Mouse (Mus musculus) forebrain, postnatal 0 days (tissue): ENCODE measurements around the gene Gcdh. TPM values are rescaled to one million over a fixed set of nuclear protein-coding genes. Genes with fewer than 3 reads are reported as not detected.
A peak's percentile ranks its signal among the peaks of the same experiment; 100 is the strongest.

ENCODE experiments used
- ATAC-seq: fragments of 200-750 bp; cut with Nextera tagmentation; 2 replicates; pipeline ENCODE4 v1.8.0; 2017; ENCODE audit warnings: mild to moderate bottlenecking, moderate library complexity
- DNase-seq: peaks from one replicate; pipeline ENCODE4 v3.0.0-alpha.2; 2015
- H3K27ac ChIP-seq: fragments of 300-500 bp; sonication (generic); 2 replicates; pipeline ENCODE4 v1.5.1; 2014; ENCODE audit warnings: low read depth, mild to moderate bottlenecking, antibody characterized with exemption, low read length, moderate library complexity, mixed read lengths
- H3K27me3 ChIP-seq: fragments of 300-500 bp; sonication (generic); 2 replicates; pipeline ENCODE4 v1.6.1; 2014; ENCODE audit warnings: mild to moderate bottlenecking, low read length, mixed read lengths; ENCODE audit not compliant: insufficient read depth
- H3K36me3 ChIP-seq: fragments of 300-500 bp; sonication (generic); 2 replicates; pipeline ENCODE4 v1.6.1; 2014; ENCODE audit warnings: mild to moderate bottlenecking, moderate library complexity; ENCODE audit not compliant: insufficient read depth
- H3K4me1 ChIP-seq: fragments of 300-500 bp; sonication (generic); 2 replicates; pipeline ENCODE4 v1.6.1; 2014; ENCODE audit warnings: antibody characterized with exemption; ENCODE audit not compliant: insufficient read depth
- H3K4me2 ChIP-seq: fragments of 300-500 bp; sonication (generic); 2 replicates; pipeline ENCODE4 v1.6.1; 2014; ENCODE audit warnings: low read depth, mild to moderate bottlenecking, moderate library complexity
- H3K4me3 ChIP-seq: fragments of 300-500 bp; sonication (generic); 2 replicates; pipeline ENCODE4 v1.5.1; 2014; ENCODE audit warnings: low read depth, low read length, mixed read lengths
- H3K9ac ChIP-seq: fragments of 300-500 bp; sonication (generic); 2 replicates; pipeline ENCODE4 v1.6.1; 2014; ENCODE audit warnings: mild to moderate bottlenecking
- H3K9me3 ChIP-seq: fragments of 300-500 bp; sonication (generic); 2 replicates; pipeline ENCODE4 v1.6.1; 2016; ENCODE audit warnings: low read length
- CTCF ChIP-seq: sonication (generic); IDR thresholded peaks from 2 replicates; pipeline ENCODE4 v1.5.1; 2016; ENCODE audit warnings: antibody characterized with exemption, control low read depth, low read depth
- WGBS: fragments of 180-500 bp; shearing (Covaris S2); extraction: QIAGEN DNeasy Blood & Tissue Kit; methylation state at CpG from one replicate; pipeline ENCODE4 v1.1.7; 2014; 5-methylcytosine and 5-hydroxymethylcytosine counted together
- polyA plus RNA-seq: library from polyadenylated mRNA; unstranded; fragments of >200 nt; fragmentation: Nextera tagmentation; extraction: Ambion mirVana; gene quantifications from 2 replicates; pipeline ENCODE4 v1.2.1, GENCODE M21; 2015
- total RNA-seq: library from RNA; depleted of rRNA; stranded (reverse); fragments of >200 nt; gene quantifications from 2 replicates; pipeline ENCODE4 v1.2.3, GENCODE M21; 2014

The Gcdh gene
- total and polyA plus RNA-seq, 2 experiments from 2014 or later, result 27.5 to 28.9 TPM

DNA sequence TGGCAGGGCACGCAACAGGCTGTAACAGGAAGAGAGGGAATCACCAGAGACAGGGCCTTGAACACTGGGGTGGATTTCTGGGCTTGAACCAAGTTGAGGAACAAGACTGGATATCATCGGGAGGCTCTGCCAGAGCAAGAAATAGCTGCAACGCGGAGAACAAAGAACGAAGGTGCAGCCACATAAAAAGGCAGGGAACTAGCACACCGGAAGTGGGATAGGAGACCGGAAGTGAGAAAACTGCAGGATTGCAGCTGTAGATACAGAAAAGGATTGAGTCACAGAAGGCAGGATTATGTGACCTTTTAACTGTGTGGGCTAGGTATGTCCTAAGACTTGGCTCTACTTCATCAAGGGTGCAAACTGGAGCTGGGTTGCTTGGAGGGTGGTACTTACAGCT is 10.6 kb upstream of the Gcdh start:
- ATAC-seq (no peak), DNase-seq (no peak)
- H3K4me3 ChIP-seq, result no peak overlapping the region
- H3K4me2 ChIP-seq, result no peak overlapping the region
- no peaks in the 10 kb centered on the region; the same call in 1 of the 2 replicates for H3K27me3 ChIP-seq
- no peak overlapping the region for H3K27ac ChIP-seq
- H3K4me1 ChIP-seq, result peaks cover 5% of the 10 kb centered on the region; the same call in 1 of the 2 replicates
- no peaks in the 10 kb centered on the region; the same call in 1 of the 2 replicates for H3K36me3 ChIP-seq
- 90% methylated on average over 7 of the region's 7 CpGs for WGBS
- no peak for TF ChIP-seq CTCF
- H3K9ac ChIP-seq, result no peak overlapping the region
- H3K9me3 ChIP-seq, result no peaks in the 10 kb centered on the region

DNA sequence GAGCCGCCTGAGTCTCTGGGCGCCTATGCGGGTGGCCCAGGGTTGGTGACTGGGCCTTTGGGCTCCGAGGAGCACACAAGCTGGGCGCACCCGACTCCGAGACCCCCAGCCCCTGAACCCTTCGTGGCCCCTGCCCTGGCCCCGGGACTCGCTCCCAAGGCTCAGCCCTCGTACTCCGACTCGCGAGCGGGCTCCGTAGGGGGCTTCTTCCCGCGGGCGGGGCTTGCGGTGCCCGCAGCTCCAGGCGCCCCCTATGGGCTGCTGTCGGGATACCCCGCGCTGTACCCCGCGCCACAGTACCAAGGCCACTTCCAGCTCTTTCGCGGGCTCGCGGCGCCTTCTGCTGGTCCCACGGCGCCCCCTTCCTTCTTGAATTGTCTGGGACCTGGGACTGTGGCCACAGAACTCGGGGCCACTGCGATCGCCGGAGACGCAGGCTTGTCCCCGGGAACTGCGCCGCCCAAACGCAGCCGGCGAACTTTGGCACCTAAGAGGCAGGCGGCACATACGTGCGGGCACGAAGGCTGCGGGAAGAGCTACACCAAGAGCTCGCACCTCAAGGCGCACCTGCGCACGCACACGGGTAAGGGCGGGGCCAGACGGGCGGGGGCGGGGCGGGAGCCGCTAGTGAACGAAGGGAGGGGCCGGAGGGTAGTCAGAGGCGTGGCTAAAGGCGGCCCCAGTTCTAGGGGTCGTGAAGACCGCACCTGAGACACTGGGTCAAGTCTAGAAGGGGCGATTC is 9.4 kb upstream of the Gcdh start:
- H3K9me3 ChIP-seq, result no peaks in the 10 kb centered on the region
- peak overlapping the region; percentile 50 for H3K9ac ChIP-seq
- peak; percentile 86 for TF ChIP-seq CTCF
- H3K4me1 ChIP-seq, result peaks cover 5% of the 10 kb centered on the region; the same call in 1 of the 2 replicates
- 2% methylated on average over 67 of the region's 68 CpGs for WGBS
- DNase-seq (peak; percentile 89), ATAC-seq (peak; percentile 93)
- H3K36me3 ChIP-seq, result no peaks in the 10 kb centered on the region
- H3K4me3 ChIP-seq, result peak overlapping the region; percentile 45
- H3K4me2 ChIP-seq, result peak overlapping the region; percentile 97
- H3K27me3 ChIP-seq, result no peaks in the 10 kb centered on the region
- no peak overlapping the region for H3K27ac ChIP-seq

GRCm38 (mm10) chr8:84902367-84902919 is 8.7 kb upstream of the Gcdh start:
- no peak overlapping the region for H3K27ac ChIP-seq
- no peaks in the 10 kb centered on the region for H3K27me3 ChIP-seq
- no peak for TF ChIP-seq CTCF
- no peaks in the 10 kb centered on the region for H3K36me3 ChIP-seq
- H3K4me1 ChIP-seq, result peaks cover 5% of the 10 kb centered on the region; the same call in 1 of the 2 replicates
- 4% methylated on average over 24 of the region's 24 CpGs for WGBS
- peak overlapping the region; percentile 45 for H3K4me3 ChIP-seq
- peak overlapping the region; percentile 97 for H3K4me2 ChIP-seq
- ATAC-seq (no peak; the same call in 1 of the 2 replicates), DNase-seq (no peak)
- H3K9me3 ChIP-seq, result no peaks in the 10 kb centered on the region
- peak overlapping the region; percentile 50 for H3K9ac ChIP-seq

GRCm38 (mm10) chr8:84901752-84902151 is 8.0 kb upstream of the Gcdh start, which contains the start of gene Klf1:
Gene Klf1 (plus strand): TSS chr8:84901928.
- no peaks in the 10 kb centered on the region for H3K36me3 ChIP-seq
- no peaks in the 10 kb centered on the region for H3K9me3 ChIP-seq
- 71% methylated on average over 3 of the region's 3 CpGs for WGBS
- TF ChIP-seq CTCF, result no peak
- no peak for ATAC-seq
- H3K4me2 ChIP-seq, result peak within 1 kb of the TSS; percentile 97
- H3K9ac ChIP-seq, result peak within 1 kb of the TSS; percentile 50
- no peak for DNase-seq
- peak within 1 kb of the TSS; percentile 45 for H3K4me3 ChIP-seq
- H3K27me3 ChIP-seq, result no peaks in the 10 kb centered on the region
- no peak within 1 kb of the TSS for H3K27ac ChIP-seq
- peaks cover 5% of the 10 kb centered on the region; the same call in 1 of the 2 replicates for H3K4me1 ChIP-seq

DNA sequence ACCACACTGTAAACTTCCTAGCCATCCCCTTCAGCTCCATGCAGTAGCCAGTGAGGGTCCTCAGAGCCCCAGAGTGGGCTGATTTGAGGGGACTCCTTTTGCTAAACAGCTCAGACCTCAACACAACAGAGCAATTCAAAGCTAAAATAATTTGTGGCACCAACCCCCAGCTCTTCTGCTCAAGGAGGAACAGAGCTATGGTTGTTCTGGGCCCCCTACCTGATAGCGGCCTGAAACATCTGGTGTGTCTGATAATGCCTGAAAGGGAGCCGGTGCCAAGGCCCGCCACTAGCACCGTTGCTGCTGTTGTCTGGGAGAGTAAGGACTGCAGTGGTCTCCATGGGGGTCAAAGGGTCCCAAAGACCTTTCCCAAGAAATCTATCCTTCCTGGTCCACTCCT is 7.3 kb upstream of the Gcdh start:
- WGBS, result 81% methylated on average over 4 of the region's 4 CpGs
- no peak for TF ChIP-seq CTCF
- peaks cover 5% of the 10 kb centered on the region; the same call in 1 of the 2 replicates for H3K4me1 ChIP-seq
- no peaks in the 10 kb centered on the region for H3K36me3 ChIP-seq
- no peak for DNase-seq
- H3K4me3 ChIP-seq, result no peak overlapping the region
- no peak overlapping the region for H3K4me2 ChIP-seq
- H3K27ac ChIP-seq, result no peak overlapping the region
- ATAC-seq, result no peak
- H3K9me3 ChIP-seq, result no peaks in the 10 kb centered on the region
- H3K27me3 ChIP-seq, result no peaks in the 10 kb centered on the region
- H3K9ac ChIP-seq, result no peak overlapping the region

DNA sequence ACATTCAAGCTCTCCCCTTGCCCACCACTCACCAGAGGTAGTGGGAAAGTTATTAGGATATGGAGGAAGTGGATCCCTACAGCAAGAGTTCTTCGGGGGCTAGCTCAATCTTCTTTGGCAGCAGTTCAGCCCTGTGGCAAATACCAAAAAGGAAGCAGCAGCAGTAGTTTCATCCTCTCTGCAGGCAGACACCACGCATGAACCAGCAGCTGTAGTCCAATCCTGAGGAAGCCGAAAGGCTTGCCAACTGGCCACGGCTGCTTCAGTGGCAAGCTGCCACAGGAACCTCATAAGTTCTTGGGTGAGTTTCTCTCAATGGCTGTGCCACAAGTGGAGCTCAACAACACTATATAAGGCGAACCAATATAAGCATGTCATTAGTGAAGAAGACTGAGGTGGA is 2.2 kb upstream of the Gcdh start:
- WGBS, result 71% methylated on average over 5 of the region's 5 CpGs
- Histone ChIP-seq H3K36me3 (peaks cover 7% of the 10 kb centered on the region), H3K4me3 (no peak overlapping the region), H3K27ac (no peak overlapping the region), H3K27me3 (no peaks in the 10 kb centered on the region), H3K4me1 (peaks cover 5% of the 10 kb centered on the region; the same call in 1 of the 2 replicates), H3K9ac (no peak overlapping the region), H3K4me2 (no peak overlapping the region), H3K9me3 (no peaks in the 10 kb centered on the region)
- TF ChIP-seq CTCF, result no peak
- DNase-seq (no peak), ATAC-seq (no peak)
